Mouse (Mus musculus): ENCODE measurements around the gene Wasf3. TPM values are rescaled to one million over a fixed set of nuclear protein-coding genes. Genes with fewer than 3 reads are reported as not detected.
"Not testable (repeated sequence)": the region's sequence is repeated elsewhere in the genome, so short reads cannot be mapped to it uniquely, and the experiment has no call there.

Wasf3 gene
- total RNA-seq, 1 experiment from 2014 or later: not detected

GRCm38 (mm10) chr5:146431821-146432220 lies 47.0 kb downstream of the Wasf3 start:
- ATAC-seq (replicated peaks; ENCODE audit: insufficient number of reproducible peaks, low FRiP score, low TSS enrichment, poor library complexity, severe bottlenecking): no peak

- ATAC-seq (replicated peaks; ENCODE audit: insufficient number of reproducible peaks, low FRiP score, low TSS enrichment, poor library complexity, severe bottlenecking): no peak
Measured at GRCm38 (mm10) chr5:146432476-146432875, 47.7 kb downstream of the Wasf3 start.

DNA sequence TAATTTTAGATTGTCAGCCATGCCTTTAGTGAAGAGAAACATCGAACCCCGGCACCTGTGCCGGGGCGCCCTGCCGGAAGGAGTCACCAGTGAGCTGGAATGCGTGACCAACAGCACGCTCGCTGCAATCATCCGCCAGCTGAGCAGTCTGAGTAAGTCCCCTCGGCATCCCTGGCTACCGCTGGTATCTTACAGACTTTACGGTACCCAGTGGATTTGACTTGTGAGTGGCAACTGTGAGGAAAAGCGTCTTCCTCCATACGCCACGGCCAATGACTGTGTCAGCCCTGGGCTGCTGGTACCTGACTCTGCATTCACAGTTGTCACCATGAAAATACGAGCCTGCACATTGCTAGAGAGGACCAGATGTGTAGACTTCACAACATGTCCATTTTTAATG lies 50.5 kb downstream of the Wasf3 start:
- no peak for ATAC-seq (replicated peaks; ENCODE audit: insufficient number of reproducible peaks, low FRiP score, low TSS enrichment, poor library complexity, severe bottlenecking)

DNA sequence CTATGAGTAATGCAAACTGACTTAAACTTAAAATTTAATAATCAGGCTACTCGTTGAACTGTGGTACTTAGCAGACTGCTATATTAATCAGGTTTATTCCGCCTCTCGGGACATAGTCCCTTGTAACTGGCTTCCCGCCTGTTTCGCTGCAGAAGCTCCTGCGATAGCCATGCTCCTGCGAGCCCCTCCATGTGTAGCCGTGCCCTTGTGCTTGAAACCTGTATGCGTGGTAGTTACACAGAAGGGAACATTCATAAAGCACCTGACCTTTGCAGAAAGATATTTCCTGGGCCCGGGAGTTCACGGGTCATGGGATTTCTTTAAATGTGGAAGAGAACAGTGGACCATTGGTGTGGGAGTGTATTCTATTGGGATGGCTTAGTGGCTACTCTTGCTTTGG lies 52.0 kb downstream of the Wasf3 start:
- ATAC-seq (replicated peaks; ENCODE audit: insufficient number of reproducible peaks, low FRiP score, low TSS enrichment, poor library complexity, severe bottlenecking): no peak

DNA sequence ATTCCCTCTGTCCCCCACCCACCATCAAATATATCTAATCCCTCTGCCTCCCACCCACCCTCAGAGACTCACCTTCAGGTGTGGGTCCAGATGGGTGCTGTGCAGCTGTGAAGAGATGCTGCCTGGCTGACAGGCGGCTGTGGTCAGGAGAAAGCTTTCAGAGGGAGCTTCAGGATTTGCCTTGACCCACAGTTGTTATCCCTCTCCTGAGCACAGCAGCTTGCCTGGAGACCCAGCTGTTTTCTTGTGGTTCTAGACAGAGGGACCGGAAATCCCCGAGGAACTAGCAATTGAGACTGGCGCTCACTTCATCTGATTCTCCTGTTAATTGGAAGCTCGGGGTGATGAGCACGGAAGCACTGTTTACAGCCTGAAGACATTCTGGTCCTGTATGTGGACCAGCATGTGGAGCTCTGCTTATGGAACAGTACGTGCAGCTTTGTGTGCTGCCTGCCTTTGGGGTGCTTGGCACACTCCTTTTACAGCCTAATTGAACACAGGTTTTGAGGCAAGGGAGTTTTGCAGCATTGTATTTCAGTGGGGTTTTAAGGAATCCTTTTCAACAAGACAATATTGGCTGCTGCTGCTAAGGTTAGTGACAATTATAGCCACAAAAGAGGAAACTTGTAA lies 54.5 kb downstream of the Wasf3 start:
- ATAC-seq (replicated peaks; ENCODE audit: insufficient number of reproducible peaks, low FRiP score, low TSS enrichment, poor library complexity, severe bottlenecking): no peak

GRCm38 (mm10) chr5:146440273-146440672 lies 55.5 kb downstream of the Wasf3 start:
- ATAC-seq (replicated peaks; ENCODE audit: insufficient number of reproducible peaks, low FRiP score, low TSS enrichment, poor library complexity, severe bottlenecking): no peak

GRCm38 (mm10) chr5:146442767-146443166 lies 58.0 kb downstream of the Wasf3 start:
- no peak for ATAC-seq (replicated peaks; ENCODE audit: insufficient number of reproducible peaks, low FRiP score, low TSS enrichment, poor library complexity, severe bottlenecking)

- no peak for ATAC-seq (replicated peaks; ENCODE audit: insufficient number of reproducible peaks, low FRiP score, low TSS enrichment, poor library complexity, severe bottlenecking)
Measured at GRCm38 (mm10) chr5:146446633-146447032, 61.8 kb downstream of the Wasf3 start.

- ATAC-seq (replicated peaks; ENCODE audit: insufficient number of reproducible peaks, low FRiP score, low TSS enrichment, poor library complexity, severe bottlenecking): no peak
Measured at GRCm38 (mm10) chr5:146451592-146452254, 66.9 kb downstream of the Wasf3 start.

DNA sequence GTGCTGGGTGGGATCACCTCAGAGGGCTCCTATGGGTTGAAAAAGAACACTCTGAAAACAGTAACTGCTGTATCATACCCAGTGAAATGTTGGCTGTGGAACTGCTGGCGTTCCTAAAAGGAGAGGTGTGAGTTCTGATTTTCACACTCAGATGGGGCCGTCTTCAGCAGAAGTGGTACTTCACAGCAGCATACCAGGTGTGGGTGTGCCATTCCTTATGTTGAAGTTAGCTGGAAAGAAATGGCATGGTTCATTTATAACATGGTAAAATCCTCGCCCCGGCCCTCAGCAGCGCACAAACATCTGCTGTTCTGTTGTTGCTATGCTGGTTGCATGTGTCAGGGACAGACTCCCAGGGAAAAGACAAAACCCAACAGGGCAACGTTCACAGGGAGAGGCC lies 68.8 kb downstream of the Wasf3 start:
- ATAC-seq (replicated peaks; ENCODE audit: insufficient number of reproducible peaks, low FRiP score, low TSS enrichment, poor library complexity, severe bottlenecking): no peak

GRCm38 (mm10) chr5:146461612-146462011 lies 76.8 kb downstream of the Wasf3 start:
- ATAC-seq (replicated peaks; ENCODE audit: insufficient number of reproducible peaks, low FRiP score, low TSS enrichment, poor library complexity, severe bottlenecking): no peak

GRCm38 (mm10) chr5:146466663-146467062 lies 81.9 kb downstream of the Wasf3 start:
- ATAC-seq (replicated peaks; ENCODE audit: insufficient number of reproducible peaks, low FRiP score, low TSS enrichment, poor library complexity, severe bottlenecking): no peak

- no peak for ATAC-seq (replicated peaks; ENCODE audit: insufficient number of reproducible peaks, low FRiP score, low TSS enrichment, poor library complexity, severe bottlenecking)
Measured at GRCm38 (mm10) chr5:146468311-146468710, 83.5 kb downstream of the Wasf3 start.

- no peak for ATAC-seq (replicated peaks; ENCODE audit: insufficient number of reproducible peaks, low FRiP score, low TSS enrichment, poor library complexity, severe bottlenecking)
Measured at GRCm38 (mm10) chr5:146470821-146471220, 86.0 kb downstream of the Wasf3 start.

DNA sequence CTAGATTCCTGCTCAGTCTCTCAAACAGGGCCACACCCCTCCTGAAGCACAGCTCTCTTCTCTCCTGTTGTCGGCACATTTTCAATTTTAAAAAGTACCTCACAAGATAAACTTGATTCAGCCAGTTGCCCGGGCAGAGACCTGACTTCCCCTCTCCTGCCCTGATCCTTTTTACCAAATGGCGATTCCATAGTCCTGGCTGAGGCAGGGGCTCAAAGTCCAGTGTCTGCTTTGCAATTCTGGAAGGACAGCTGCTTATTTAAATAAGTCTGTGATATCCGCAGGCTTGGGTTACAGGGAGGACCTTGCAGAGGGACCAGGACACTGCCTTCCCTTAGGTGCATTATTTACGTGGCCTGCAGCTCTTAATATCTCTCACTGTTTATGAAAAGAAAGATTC lies 86.5 kb downstream of the Wasf3 start:
- no peak for ATAC-seq (replicated peaks; ENCODE audit: insufficient number of reproducible peaks, low FRiP score, low TSS enrichment, poor library complexity, severe bottlenecking)

- no peak for ATAC-seq (replicated peaks; ENCODE audit: insufficient number of reproducible peaks, low FRiP score, low TSS enrichment, poor library complexity, severe bottlenecking)
Measured at GRCm38 (mm10) chr5:146471821-146472220, 87.0 kb downstream of the Wasf3 start.

- not testable (repeated sequence) for ATAC-seq (replicated peaks; ENCODE audit: insufficient number of reproducible peaks, low FRiP score, low TSS enrichment, poor library complexity, severe bottlenecking)
Measured at GRCm38 (mm10) chr5:146479564-146479963, 94.8 kb downstream of the Wasf3 start.

DNA sequence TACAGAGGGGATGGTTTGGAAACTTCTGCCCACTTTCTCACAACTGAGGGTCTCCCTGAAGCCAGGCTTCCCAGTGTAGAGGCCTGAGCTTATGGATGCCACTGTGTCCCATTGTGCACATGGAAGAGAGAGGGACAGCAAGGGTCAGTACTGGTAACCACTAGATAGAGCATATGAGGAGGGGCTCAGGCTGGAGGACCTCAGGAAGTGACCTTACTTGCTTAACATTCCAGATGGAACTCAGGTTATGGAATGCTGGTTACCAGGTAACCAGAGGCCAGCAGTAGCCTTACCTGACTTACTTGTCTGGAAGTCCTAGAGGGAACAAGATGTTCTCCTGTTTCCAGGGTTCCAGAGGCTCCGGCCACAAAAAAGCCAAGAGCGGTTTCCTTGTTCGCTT lies 96.9 kb downstream of the Wasf3 start, which contains the start of gene Gm6408:
Gene Gm6408 (plus strand): TSS at position 301 of the 400 bp plus-strand sequence.
- ATAC-seq (replicated peaks; ENCODE audit: insufficient number of reproducible peaks, low FRiP score, low TSS enrichment, poor library complexity, severe bottlenecking): not testable (repeated sequence)

- ATAC-seq (replicated peaks; ENCODE audit: insufficient number of reproducible peaks, low FRiP score, low TSS enrichment, poor library complexity, severe bottlenecking): not testable (repeated sequence)
Measured at GRCm38 (mm10) chr5:146488959-146489358, 104.2 kb downstream of the Wasf3 start.

GRCm38 (mm10) chr5:146491063-146491462 lies 106.3 kb downstream of the Wasf3 start, which contains the start of gene Gm6370:
Gene Gm6370, plus strand, starts transcription at chr5:146491363.
- ATAC-seq (replicated peaks; ENCODE audit: insufficient number of reproducible peaks, low FRiP score, low TSS enrichment, poor library complexity, severe bottlenecking): not testable (repeated sequence)
